Mouse (Mus musculus): ENCODE results near the gene 4430402I18Rik. TPM values are rescaled to one million over a fixed set of nuclear protein-coding genes. Genes with fewer than 3 reads are reported as not detected.

Gene 4430402I18Rik
- polyA plus RNA-seq, 1 experiment from 2014 or later = 0.75 TPM

GRCm38 (mm10) chr19:28941271-28941670 lies 26.3 kb downstream of the 4430402I18Rik start:
- H3K36me3 ChIP-seq (ENCODE audit: inconsistent target) = no peaks in the 10 kb centered on the region
- WGBS (ENCODE audit: missing documents) = 38% methylated on average over 4 of the region's 4 CpGs

GRCm38 (mm10) chr19:28940135-28940874 lies 27.3 kb downstream of the 4430402I18Rik start:
- H3K79me2 ChIP-seq (ENCODE audit: inconsistent target) = no peaks in the 10 kb centered on the region
- H3K27ac ChIP-seq = no peak overlapping the region
- no peak overlapping the region for H3K4me3 ChIP-seq (ENCODE audit: inconsistent target)
- 67% methylated on average over 7 of the region's 9 CpGs for WGBS (ENCODE audit: missing documents)
- H3K36me3 ChIP-seq (ENCODE audit: inconsistent target) = no peaks in the 10 kb centered on the region

More at GRCm38 (mm10) chr19:28941271-28941670, 26.3 kb downstream of the 4430402I18Rik start:
- no peak overlapping the region for H3K27ac ChIP-seq
- no peaks in the 10 kb centered on the region for H3K79me2 ChIP-seq (ENCODE audit: inconsistent target)
- H3K4me3 ChIP-seq (ENCODE audit: inconsistent target) = no peak overlapping the region

GRCm38 (mm10) chr19:28934897-28935296 lies 32.7 kb downstream of the 4430402I18Rik start:
- Histone ChIP-seq H3K4me3 (ENCODE audit: inconsistent target) (no peak overlapping the region), H3K27ac (no peak overlapping the region), H3K79me2 (ENCODE audit: inconsistent target) (no peaks in the 10 kb centered on the region), H3K36me3 (ENCODE audit: inconsistent target) (no peaks in the 10 kb centered on the region)
- 94% methylated on average over 3 of the region's 3 CpGs for WGBS (ENCODE audit: missing documents)

- no peak overlapping the region for H3K4me3 ChIP-seq (ENCODE audit: inconsistent target)
- H3K36me3 ChIP-seq (ENCODE audit: inconsistent target) = no peaks in the 10 kb centered on the region
- no peak overlapping the region for H3K27ac ChIP-seq
- no peaks in the 10 kb centered on the region for H3K79me2 ChIP-seq (ENCODE audit: inconsistent target)
Measured at GRCm38 (mm10) chr19:28929034-28929433, 38.6 kb downstream of the 4430402I18Rik start.

GRCm38 (mm10) chr19:28927396-28927795 lies 40.2 kb downstream of the 4430402I18Rik start:
- no peak overlapping the region for H3K4me3 ChIP-seq (ENCODE audit: inconsistent target)

GRCm38 (mm10) chr19:28926366-28926765 lies 41.2 kb downstream of the 4430402I18Rik start:
- Histone ChIP-seq H3K79me2 (ENCODE audit: inconsistent target) (no peaks in the 10 kb centered on the region), H3K4me3 (ENCODE audit: inconsistent target) (no peak overlapping the region), H3K36me3 (ENCODE audit: inconsistent target) (no peaks in the 10 kb centered on the region), H3K27ac (no peak overlapping the region)
- WGBS (ENCODE audit: missing documents) = 89% methylated on average over 5 of the region's 5 CpGs

More at GRCm38 (mm10) chr19:28927396-28927795, 40.2 kb downstream of the 4430402I18Rik start:
- Histone ChIP-seq H3K79me2 (ENCODE audit: inconsistent target) (no peaks in the 10 kb centered on the region), H3K36me3 (ENCODE audit: inconsistent target) (no peaks in the 10 kb centered on the region), H3K27ac (no peak overlapping the region)
- WGBS (ENCODE audit: missing documents) = 55% methylated on average over 4 of the region's 4 CpGs

- WGBS (ENCODE audit: missing documents) = 60% methylated on average over 5 of the region's 5 CpGs
- Histone ChIP-seq H3K27ac (no peak overlapping the region), H3K79me2 (ENCODE audit: inconsistent target) (no peaks in the 10 kb centered on the region), H3K4me3 (ENCODE audit: inconsistent target) (no peak overlapping the region), H3K36me3 (ENCODE audit: inconsistent target) (no peaks in the 10 kb centered on the region)
Measured at GRCm38 (mm10) chr19:28917839-28918238, 49.8 kb downstream of the 4430402I18Rik start.

- Histone ChIP-seq H3K79me2 (ENCODE audit: inconsistent target) (no peaks in the 10 kb centered on the region), H3K27ac (no peak overlapping the region), H3K36me3 (ENCODE audit: inconsistent target) (no peaks in the 10 kb centered on the region), H3K4me3 (ENCODE audit: inconsistent target) (no peak overlapping the region)
- 93% methylated on average over 4 of the region's 4 CpGs for WGBS (ENCODE audit: missing documents)
Measured at GRCm38 (mm10) chr19:28916492-28916891, 51.1 kb downstream of the 4430402I18Rik start.

- Histone ChIP-seq H3K79me2 (ENCODE audit: inconsistent target) (no peaks in the 10 kb centered on the region), H3K27ac (no peak overlapping the region), H3K36me3 (ENCODE audit: inconsistent target) (no peaks in the 10 kb centered on the region), H3K4me3 (ENCODE audit: inconsistent target) (no peak overlapping the region)
- WGBS (ENCODE audit: missing documents) = 93% methylated on average over 2 of the region's 2 CpGs
Measured at GRCm38 (mm10) chr19:28915602-28916250, 51.9 kb downstream of the 4430402I18Rik start.

- Histone ChIP-seq H3K27ac (no peak overlapping the region), H3K36me3 (ENCODE audit: inconsistent target) (no peaks in the 10 kb centered on the region), H3K4me3 (ENCODE audit: inconsistent target) (no peak overlapping the region), H3K79me2 (ENCODE audit: inconsistent target) (no peaks in the 10 kb centered on the region)
- 7% methylated on average over 6 of the region's 6 CpGs for WGBS (ENCODE audit: missing documents)
Measured at GRCm38 (mm10) chr19:28914598-28914997, 53.0 kb downstream of the 4430402I18Rik start.

GRCm38 (mm10) chr19:28908693-28909092 lies 58.9 kb downstream of the 4430402I18Rik start:
- 90% methylated on average over 9 of the region's 9 CpGs for WGBS (ENCODE audit: missing documents)
- Histone ChIP-seq H3K79me2 (ENCODE audit: inconsistent target) (no peaks in the 10 kb centered on the region), H3K27ac (no peak overlapping the region), H3K4me3 (ENCODE audit: inconsistent target) (no peak overlapping the region), H3K36me3 (ENCODE audit: inconsistent target) (no peaks in the 10 kb centered on the region)

- 98% methylated on average over 4 of the region's 4 CpGs for WGBS (ENCODE audit: missing documents)
- Histone ChIP-seq H3K36me3 (ENCODE audit: inconsistent target) (no peaks in the 10 kb centered on the region), H3K27ac (no peak overlapping the region), H3K4me3 (ENCODE audit: inconsistent target) (no peak overlapping the region), H3K79me2 (ENCODE audit: inconsistent target) (no peaks in the 10 kb centered on the region)
Measured at GRCm38 (mm10) chr19:28908186-28908585, 59.4 kb downstream of the 4430402I18Rik start.

GRCm38 (mm10) chr19:28903536-28904119 lies 64.0 kb downstream of the 4430402I18Rik start:
- Histone ChIP-seq H3K27ac (no peak overlapping the region), H3K79me2 (ENCODE audit: inconsistent target) (no peaks in the 10 kb centered on the region), H3K36me3 (ENCODE audit: inconsistent target) (no peaks in the 10 kb centered on the region), H3K4me3 (ENCODE audit: inconsistent target) (no peak overlapping the region)
- 88% methylated on average over 8 of the region's 8 CpGs for WGBS (ENCODE audit: missing documents)

- Histone ChIP-seq H3K36me3 (ENCODE audit: inconsistent target) (no peaks in the 10 kb centered on the region), H3K27ac (no peak overlapping the region), H3K4me3 (ENCODE audit: inconsistent target) (no peak overlapping the region), H3K79me2 (ENCODE audit: inconsistent target) (no peaks in the 10 kb centered on the region)
- 96% methylated on average over 4 of the region's 4 CpGs for WGBS (ENCODE audit: missing documents)
Measured at GRCm38 (mm10) chr19:28902806-28903205, 64.8 kb downstream of the 4430402I18Rik start.

- WGBS (ENCODE audit: missing documents) = 100% methylated on average over 2 of the region's 2 CpGs
- Histone ChIP-seq H3K4me3 (ENCODE audit: inconsistent target) (no peak overlapping the region), H3K36me3 (ENCODE audit: inconsistent target) (no peaks in the 10 kb centered on the region), H3K27ac (no peak overlapping the region), H3K79me2 (ENCODE audit: inconsistent target) (no peaks in the 10 kb centered on the region)
Measured at GRCm38 (mm10) chr19:28902111-28902510, 65.5 kb downstream of the 4430402I18Rik start.
